Mouse (Mus musculus) hematopoietic stem cell, adult 5-6 weeks (primary cell): Measurements from ENCODE around the gene Zbtb34. TPM values are rescaled to one million over a fixed set of nuclear protein-coding genes. Genes with fewer than 3 reads are reported as not detected.

ENCODE experiments used
- ATAC-seq, 2 experiments: fragments of 125-278 bp in 1 of 2; replicated peaks in 1 of 2; 2 replicates each; pipeline ENCODE4 v1.8.0; 2016 to 2017; ENCODE audit warnings: inconsistent platforms in 2 of 2, mild to moderate bottlenecking in 2 of 2, moderate number of reproducible peaks in 2 of 2, low read depth in 1 of 2, moderate TSS enrichment in 1 of 2; ENCODE audit not compliant: low FRiP score in 2 of 2, poor library complexity in 2 of 2, severe bottlenecking in 2 of 2, insufficient read depth in 1 of 2, low TSS enrichment in 1 of 2
- total RNA-seq: library from RNA; stranded (forward); fragments of 172-1452, 232-1000 nt; gene quantifications from 2 replicates; pipeline ENCODE4 v1.2.3, GENCODE M21; 2017

Zbtb34 gene
- total RNA-seq, 1 experiment from 2014 or later, result 7.1 TPM

GRCm38 (mm10) chr2:33451038-33451978 lies 20.2 kb upstream of the Zbtb34 start:
- ATAC-seq, result no peak

GRCm38 (mm10) chr2:33449119-33449873 lies 18.2 kb upstream of the Zbtb34 start:
- ATAC-seq, result no peak

- ATAC-seq, result no peak
Measured at GRCm38 (mm10) chr2:33446796-33447195, 15.7 kb upstream of the Zbtb34 start.

- ATAC-seq, result no peak
Measured at GRCm38 (mm10) chr2:33445741-33446140, 14.6 kb upstream of the Zbtb34 start.

GRCm38 (mm10) chr2:33444862-33445261 lies 13.7 kb upstream of the Zbtb34 start:
- no peak for ATAC-seq

GRCm38 (mm10) chr2:33444358-33444757 lies 13.2 kb upstream of the Zbtb34 start:
- ATAC-seq, result no peak

GRCm38 (mm10) chr2:33442701-33443100 lies 11.6 kb upstream of the Zbtb34 start:
- no peak for ATAC-seq

GRCm38 (mm10) chr2:33440893-33441292 lies 9.8 kb upstream of the Zbtb34 start:
- ATAC-seq, result no peak

- no peak for ATAC-seq
Measured at GRCm38 (mm10) chr2:33439980-33440670, 9.0 kb upstream of the Zbtb34 start.

- no peak for ATAC-seq
Measured at GRCm38 (mm10) chr2:33439471-33439881, 8.4 kb upstream of the Zbtb34 start.

GRCm38 (mm10) chr2:33438377-33438776 lies 7.3 kb upstream of the Zbtb34 start:
- no peak for ATAC-seq

GRCm38 (mm10) chr2:33437184-33437583 lies 6.1 kb upstream of the Zbtb34 start:
- ATAC-seq, result no peak

GRCm38 (mm10) chr2:33436035-33436580 lies 5.0 kb upstream of the Zbtb34 start:
- no peak for ATAC-seq

GRCm38 (mm10) chr2:33435036-33435650 lies 4.0 kb upstream of the Zbtb34 start:
- ATAC-seq, result no peak

GRCm38 (mm10) chr2:33432877-33433276 lies 1.8 kb upstream of the Zbtb34 start:
- peak in 1 of 2 experiments; percentile 34; a peak in 1 of 4 replicates for ATAC-seq

GRCm38 (mm10) chr2:33430081-33430770 lies 898 bp downstream of the Zbtb34 start:
- ATAC-seq, result no peak
